Mouse (Mus musculus) ES-Bruce4 (cell line): ENCODE measurements around the gene Bmper. TPM values are rescaled to one million over a fixed set of nuclear protein-coding genes. Genes with fewer than 3 reads are reported as not detected.

Experiments
- H3K27ac ChIP-seq: 2 replicates; pipeline ENCODE4 v1.5.1; 2012; ENCODE audit warnings: low read length, inconsistent platforms; ENCODE audit not compliant: insufficient read depth
- H3K27me3 ChIP-seq: 2 replicates; pipeline ENCODE4 v1.6.1; 2012; ENCODE audit warnings: mild to moderate bottlenecking, low read length, inconsistent platforms; ENCODE audit not compliant: control insufficient read depth, poor library complexity, insufficient read depth, severe bottlenecking
- H3K36me3 ChIP-seq: 2 replicates; pipeline ENCODE4 v1.6.1; 2012; ENCODE audit warnings: inconsistent platforms, mild to moderate bottlenecking, low read length, moderate library complexity; ENCODE audit not compliant: control insufficient read depth, poor library complexity, insufficient read depth, severe bottlenecking
- H3K4me1 ChIP-seq: one replicate; pipeline ENCODE4 v1.8.1; 2011; ENCODE audit warnings: low read length; ENCODE audit not compliant: control insufficient read depth, insufficient read depth
- H3K4me3 ChIP-seq: 2 replicates; pipeline ENCODE4 v1.5.1; 2011; ENCODE audit warnings: low read depth, mild to moderate bottlenecking, low read length
- H3K9ac ChIP-seq: 2 replicates; pipeline ENCODE4 v1.6.1; 2012; ENCODE audit warnings: low read depth, mild to moderate bottlenecking, inconsistent platforms; ENCODE audit not compliant: poor library complexity, severe bottlenecking
- H3K9me3 ChIP-seq: replicated peaks from 2 replicates; pipeline ENCODE4 v1.6.1; 2012; ENCODE audit warnings: mild to moderate bottlenecking, low read length, inconsistent platforms; ENCODE audit not compliant: control insufficient read depth, poor library complexity, insufficient read depth, severe bottlenecking
- CTCF ChIP-seq: IDR thresholded peaks from one replicate; pipeline ENCODE4 v1.8.1; 2011; ENCODE audit warnings: low read depth, low read length
- EP300 ChIP-seq: IDR thresholded peaks from 2 replicates; pipeline ENCODE4 v1.6.1; 2011; ENCODE audit warnings: low read depth, low read length; ENCODE audit not compliant: insufficient read depth
- POLR2A ChIP-seq: IDR thresholded peaks from one replicate; pipeline ENCODE4 v1.8.1; 2011; ENCODE audit warnings: low read length; ENCODE audit not compliant: insufficient read depth
- polyA plus RNA-seq: library from polyadenylated mRNA; stranded (reverse); fragments of >200 nt; gene quantifications from 2 replicates; pipeline ENCODE4 v1.2.4, GENCODE M21; 2011; ENCODE audit warnings: low read depth; ENCODE audit not compliant: missing spikeins, insufficient read depth, insufficient read length

The Bmper gene
- polyA plus RNA-seq, 1 experiment, result not detected

- H3K4me1 ChIP-seq, result no peaks in the 10 kb centered on the region
- H3K9ac ChIP-seq, result no peak overlapping the region
- TF ChIP-seq EP300, result no peak
- TF ChIP-seq CTCF, result no peak
- TF ChIP-seq POLR2A, result no peak
- H3K4me3 ChIP-seq, result no peak overlapping the region
- no peaks in the 10 kb centered on the region for H3K27me3 ChIP-seq
- H3K27ac ChIP-seq, result no peak overlapping the region
- H3K36me3 ChIP-seq, result no peaks in the 10 kb centered on the region
- H3K9me3 ChIP-seq, result no peaks in the 10 kb centered on the region
Measured at GRCm38 (mm10) chr9:23192567-23193331, 30.1 kb upstream of the Bmper start.

GRCm38 (mm10) chr9:23198996-23199395 lies 23.9 kb upstream of the Bmper start:
- Histone ChIP-seq H3K4me3 (no peak overlapping the region), H3K27me3 (no peaks in the 10 kb centered on the region), H3K4me1 (no peaks in the 10 kb centered on the region), H3K36me3 (no peaks in the 10 kb centered on the region), H3K9me3 (no peaks in the 10 kb centered on the region), H3K9ac (no peak overlapping the region), H3K27ac (no peak overlapping the region)
- TF ChIP-seq EP300, result no peak
- no peak for TF ChIP-seq CTCF
- TF ChIP-seq POLR2A, result no peak

- no peak overlapping the region for H3K4me3 ChIP-seq
- no peak overlapping the region for H3K27ac ChIP-seq
- H3K27me3 ChIP-seq, result no peaks in the 10 kb centered on the region
- TF ChIP-seq EP300 (no peak), CTCF (no peak), POLR2A (no peak)
- H3K4me1 ChIP-seq, result no peaks in the 10 kb centered on the region
- no peaks in the 10 kb centered on the region for H3K9me3 ChIP-seq
- no peaks in the 10 kb centered on the region for H3K36me3 ChIP-seq
- H3K9ac ChIP-seq, result no peak overlapping the region
Measured at GRCm38 (mm10) chr9:23199841-23200240, 23.0 kb upstream of the Bmper start.

GRCm38 (mm10) chr9:23200828-23201227 lies 22.0 kb upstream of the Bmper start:
- no peaks in the 10 kb centered on the region for H3K27me3 ChIP-seq
- H3K9me3 ChIP-seq, result no peaks in the 10 kb centered on the region
- no peak overlapping the region for H3K27ac ChIP-seq
- TF ChIP-seq CTCF (no peak), POLR2A (no peak), EP300 (no peak)
- no peaks in the 10 kb centered on the region for H3K4me1 ChIP-seq
- H3K4me3 ChIP-seq, result no peak overlapping the region
- no peaks in the 10 kb centered on the region for H3K36me3 ChIP-seq
- no peak overlapping the region for H3K9ac ChIP-seq

GRCm38 (mm10) chr9:23202431-23202830 lies 20.4 kb upstream of the Bmper start:
- Histone ChIP-seq H3K4me1 (no peaks in the 10 kb centered on the region), H3K36me3 (no peaks in the 10 kb centered on the region), H3K4me3 (no peak overlapping the region), H3K9me3 (no peaks in the 10 kb centered on the region), H3K9ac (no peak overlapping the region), H3K27me3 (no peaks in the 10 kb centered on the region), H3K27ac (no peak overlapping the region)
- TF ChIP-seq EP300 (no peak), POLR2A (no peak), CTCF (no peak)

GRCm38 (mm10) chr9:23204339-23205288 lies 18.3 kb upstream of the Bmper start:
- Histone ChIP-seq H3K4me1 (no peaks in the 10 kb centered on the region), H3K9me3 (no peaks in the 10 kb centered on the region), H3K27ac (no peak overlapping the region), H3K36me3 (no peaks in the 10 kb centered on the region), H3K4me3 (no peak overlapping the region), H3K27me3 (no peaks in the 10 kb centered on the region), H3K9ac (no peak overlapping the region)
- no peak for TF ChIP-seq POLR2A
- no peak for TF ChIP-seq CTCF
- TF ChIP-seq EP300, result no peak
